Mouse (Mus musculus): ENCODE measurements around the gene Jade2. TPM values are rescaled to one million over a fixed set of nuclear protein-coding genes. Genes with fewer than 3 reads are reported as not detected.

Gene Jade2
- polyA plus RNA-seq, 1 experiment from 2014 or later: 1.6 TPM

- Histone ChIP-seq H3K4me1 (ENCODE audit: control insufficient read depth, insufficient read depth, low read length) (peaks cover 5% of the 10 kb centered on the region), H3K9ac (ENCODE audit: low read length) (no peak overlapping the region), H3K36me3 (ENCODE audit: control insufficient read depth, insufficient read depth) (no peaks in the 10 kb centered on the region), H3K27ac (ENCODE audit: low read length) (no peak overlapping the region), H3K27me3 (ENCODE audit: control insufficient read depth, insufficient read depth, low read length) (no peaks in the 10 kb centered on the region), H3K4me2 (ENCODE audit: low read depth, low read length) (no peak overlapping the region), H3K4me3 (ENCODE audit: low read length) (no peak overlapping the region), H3K9me3 (replicated peaks; ENCODE audit: control insufficient read depth, low read length) (no peaks in the 10 kb centered on the region)
- WGBS: 85% methylated on average over 8 of the region's 8 CpGs
- no peak for ATAC-seq (replicated peaks; ENCODE audit: extremely low read depth, insufficient read depth, low FRiP score)
These were observed 3.2 kb upstream of the Jade2 start for GRCm38 (mm10) chr11:51860666-51861065.

- Histone ChIP-seq H3K9ac (ENCODE audit: low read length) (no peak overlapping the region), H3K27ac (ENCODE audit: low read length) (no peak overlapping the region), H3K4me2 (ENCODE audit: low read depth, low read length) (no peak overlapping the region), H3K27me3 (ENCODE audit: control insufficient read depth, insufficient read depth, low read length) (no peaks in the 10 kb centered on the region), H3K4me1 (ENCODE audit: control insufficient read depth, insufficient read depth, low read length) (peaks cover 12% of the 10 kb centered on the region), H3K4me3 (ENCODE audit: low read length) (no peak overlapping the region), H3K9me3 (replicated peaks; ENCODE audit: control insufficient read depth, low read length) (no peaks in the 10 kb centered on the region), H3K36me3 (ENCODE audit: control insufficient read depth, insufficient read depth) (no peaks in the 10 kb centered on the region)
- WGBS: 38% methylated on average over 2 of the region's 2 CpGs
- no peak for ATAC-seq (replicated peaks; ENCODE audit: extremely low read depth, insufficient read depth, low FRiP score)
These were observed 2.1 kb upstream of the Jade2 start for GRCm38 (mm10) chr11:51859561-51859960.

- Histone ChIP-seq H3K9ac (ENCODE audit: low read length) (peak overlapping the region; percentile 91), H3K9me3 (replicated peaks; ENCODE audit: control insufficient read depth, low read length) (no peaks in the 10 kb centered on the region), H3K27me3 (ENCODE audit: control insufficient read depth, insufficient read depth, low read length) (no peaks in the 10 kb centered on the region; the same call in 1 of the 2 replicates), H3K36me3 (ENCODE audit: control insufficient read depth, insufficient read depth) (no peaks in the 10 kb centered on the region), H3K4me3 (ENCODE audit: low read length) (peak overlapping the region; percentile 86), H3K4me1 (ENCODE audit: control insufficient read depth, insufficient read depth, low read length) (peaks cover 12% of the 10 kb centered on the region), H3K4me2 (ENCODE audit: low read depth, low read length) (peak overlapping the region; percentile 100), H3K27ac (ENCODE audit: low read length) (peak overlapping the region; percentile 90)
- under 1% methylated on average over 25 of the region's 28 CpGs for WGBS
- no peak for ATAC-seq (replicated peaks; ENCODE audit: extremely low read depth, insufficient read depth, low FRiP score)
These were observed 1.1 kb upstream of the Jade2 start for GRCm38 (mm10) chr11:51858528-51859051.

- Histone ChIP-seq H3K4me2 (ENCODE audit: low read depth, low read length) (peak overlapping the region; percentile 100), H3K27me3 (ENCODE audit: control insufficient read depth, insufficient read depth, low read length) (no peaks in the 10 kb centered on the region; the same call in 1 of the 2 replicates), H3K27ac (ENCODE audit: low read length) (peak overlapping the region; percentile 90), H3K9me3 (replicated peaks; ENCODE audit: control insufficient read depth, low read length) (no peaks in the 10 kb centered on the region), H3K36me3 (ENCODE audit: control insufficient read depth, insufficient read depth) (no peaks in the 10 kb centered on the region), H3K4me1 (ENCODE audit: control insufficient read depth, insufficient read depth, low read length) (peaks cover 12% of the 10 kb centered on the region), H3K4me3 (ENCODE audit: low read length) (peak overlapping the region; percentile 86), H3K9ac (ENCODE audit: low read length) (peak overlapping the region; percentile 91)
- under 1% methylated on average over 52 of the region's 52 CpGs for WGBS
- peak; percentile 56 for ATAC-seq (replicated peaks; ENCODE audit: extremely low read depth, insufficient read depth, low FRiP score)
These were observed 520 bp upstream of the Jade2 start for GRCm38 (mm10) chr11:51857818-51858527.

GRCm38 (mm10) chr11:51856616-51857080 lies 805 bp downstream of the Jade2 start:
- H3K9me3 ChIP-seq (replicated peaks; ENCODE audit: control insufficient read depth, low read length): no peaks in the 10 kb centered on the region
- peak; percentile 9; the same call in 1 of the 2 replicates for ATAC-seq (replicated peaks; ENCODE audit: extremely low read depth, insufficient read depth, low FRiP score)
- H3K9ac ChIP-seq (ENCODE audit: low read length): peak overlapping the region; percentile 91
- H3K36me3 ChIP-seq (ENCODE audit: control insufficient read depth, insufficient read depth): no peaks in the 10 kb centered on the region
- H3K27ac ChIP-seq (ENCODE audit: low read length): peak overlapping the region; percentile 90
- H3K4me2 ChIP-seq (ENCODE audit: low read depth, low read length): peak overlapping the region; percentile 100
- peak overlapping the region; percentile 86 for H3K4me3 ChIP-seq (ENCODE audit: low read length)
- peaks cover 17% of the 10 kb centered on the region for H3K4me1 ChIP-seq (ENCODE audit: control insufficient read depth, insufficient read depth, low read length)
- WGBS: under 1% methylated on average over 35 of the region's 41 CpGs
- no peaks in the 10 kb centered on the region; the same call in 1 of the 2 replicates for H3K27me3 ChIP-seq (ENCODE audit: control insufficient read depth, insufficient read depth, low read length)

- H3K27me3 ChIP-seq (ENCODE audit: control insufficient read depth, insufficient read depth, low read length): no peaks in the 10 kb centered on the region; the same call in 1 of the 2 replicates
- peak overlapping the region; percentile 100 for H3K4me2 ChIP-seq (ENCODE audit: low read depth, low read length)
- under 1% methylated on average over 47 of the region's 47 CpGs for WGBS
- H3K9me3 ChIP-seq (replicated peaks; ENCODE audit: control insufficient read depth, low read length): no peaks in the 10 kb centered on the region
- H3K9ac ChIP-seq (ENCODE audit: low read length): peak overlapping the region; percentile 91
- no peaks in the 10 kb centered on the region for H3K36me3 ChIP-seq (ENCODE audit: control insufficient read depth, insufficient read depth)
- peak; percentile 23 for ATAC-seq (replicated peaks; ENCODE audit: extremely low read depth, insufficient read depth, low FRiP score)
- peak overlapping the region; percentile 86 for H3K4me3 ChIP-seq (ENCODE audit: low read length)
- H3K4me1 ChIP-seq (ENCODE audit: control insufficient read depth, insufficient read depth, low read length): peaks cover 17% of the 10 kb centered on the region
- peak overlapping the region; percentile 90 for H3K27ac ChIP-seq (ENCODE audit: low read length)
These were observed 1.4 kb downstream of the Jade2 start for GRCm38 (mm10) chr11:51855818-51856615.

GRCm38 (mm10) chr11:51854981-51855817 lies 2.3 kb downstream of the Jade2 start:
- Histone ChIP-seq H3K9me3 (replicated peaks; ENCODE audit: control insufficient read depth, low read length) (no peaks in the 10 kb centered on the region), H3K9ac (ENCODE audit: low read length) (peak overlapping the region; percentile 91), H3K27ac (ENCODE audit: low read length) (peak overlapping the region; percentile 90), H3K4me1 (ENCODE audit: control insufficient read depth, insufficient read depth, low read length) (peaks cover 17% of the 10 kb centered on the region), H3K4me2 (ENCODE audit: low read depth, low read length) (peak overlapping the region; percentile 100), H3K36me3 (ENCODE audit: control insufficient read depth, insufficient read depth) (no peaks in the 10 kb centered on the region), H3K4me3 (ENCODE audit: low read length) (peak overlapping the region; percentile 86), H3K27me3 (ENCODE audit: control insufficient read depth, insufficient read depth, low read length) (no peaks in the 10 kb centered on the region; the same call in 1 of the 2 replicates)
- WGBS: 4% methylated on average over 42 of the region's 42 CpGs
- peak; percentile 69 for ATAC-seq (replicated peaks; ENCODE audit: extremely low read depth, insufficient read depth, low FRiP score)

- ATAC-seq (replicated peaks; ENCODE audit: extremely low read depth, insufficient read depth, low FRiP score): no peak
- WGBS: 77% methylated on average over 5 of the region's 5 CpGs
- Histone ChIP-seq H3K9ac (ENCODE audit: low read length) (no peak overlapping the region), H3K27me3 (ENCODE audit: control insufficient read depth, insufficient read depth, low read length) (no peaks in the 10 kb centered on the region; the same call in 1 of the 2 replicates), H3K4me3 (ENCODE audit: low read length) (no peak overlapping the region), H3K36me3 (ENCODE audit: control insufficient read depth, insufficient read depth) (no peaks in the 10 kb centered on the region), H3K9me3 (replicated peaks; ENCODE audit: control insufficient read depth, low read length) (no peaks in the 10 kb centered on the region), H3K27ac (ENCODE audit: low read length) (no peak overlapping the region), H3K4me1 (ENCODE audit: control insufficient read depth, insufficient read depth, low read length) (peaks cover 17% of the 10 kb centered on the region), H3K4me2 (ENCODE audit: low read depth, low read length) (no peak overlapping the region)
These were observed 4.9 kb downstream of the Jade2 start for GRCm38 (mm10) chr11:51852595-51852994.
